Mouse (Mus musculus) liver, embryonic 14.5 days (tissue): Measurements from ENCODE around the gene Spns3. TPM values are rescaled to one million over a fixed set of nuclear protein-coding genes. Genes with fewer than 3 reads are reported as not detected.
A peak's percentile ranks its signal among the peaks of the same experiment; 100 is the strongest.

Experiments used
- ATAC-seq: fragments of 200-750 bp; cut with Nextera tagmentation; 2 replicates; pipeline ENCODE4 v1.8.0; 2017; ENCODE audit warnings: moderate number of reproducible peaks, mild to moderate bottlenecking, moderate library complexity; ENCODE audit not compliant: insufficient read depth
- DNase-seq, 3 experiments: peaks; one replicate each; pipeline ENCODE4 v3.0.0-alpha.2; 2012 to 2013; ENCODE audit warnings: low read depth in 3 of 3, low spot score in 3 of 3
- H3K27ac ChIP-seq: fragments of 300-500 bp; sonication (generic); 2 replicates; pipeline ENCODE4 v1.5.1; 2014; ENCODE audit warnings: moderate library complexity, mild to moderate bottlenecking, control low read depth, inconsistent platforms
- H3K27me3 ChIP-seq: fragments of 300-500 bp; sonication (generic); 2 replicates; pipeline ENCODE4 v1.6.1; 2014; ENCODE audit warnings: mild to moderate bottlenecking, low read length, moderate library complexity; ENCODE audit not compliant: control insufficient read depth, insufficient read depth
- H3K36me3 ChIP-seq: fragments of 300-500 bp; sonication (generic); replicated peaks from 2 replicates; pipeline ENCODE4 v1.6.1; 2014; ENCODE audit warnings: low read depth; ENCODE audit not compliant: control insufficient read depth, insufficient read depth
- H3K4me1 ChIP-seq, 2 experiments: fragments of 200-500 bp in 1 of 2; fragments of 300-500 bp in 1 of 2; sonication (generic) in 1 of 2; replicated peaks; 2 replicates each; pipeline ENCODE4 v1.6.1; 2012 to 2014; ENCODE audit warnings: antibody characterized with exemption in 1 of 2, inconsistent platforms in 1 of 2, low read length in 1 of 2; ENCODE audit not compliant: control insufficient read depth in 2 of 2, insufficient read depth in 2 of 2
- H3K4me2 ChIP-seq: fragments of 300-500 bp; sonication (generic); 2 replicates; pipeline ENCODE4 v1.6.1; 2014; ENCODE audit warnings: low read depth, mild to moderate bottlenecking, control low read depth, moderate library complexity
- H3K4me3 ChIP-seq, 2 experiments: fragments of 200-500 bp in 1 of 2; fragments of 300-500 bp in 1 of 2; sonication (generic) in 1 of 2; 2 replicates each; pipeline ENCODE4 v1.5.1; 2012 to 2014; ENCODE audit warnings: low read depth in 2 of 2, low read length in 2 of 2, mild to moderate bottlenecking in 2 of 2, control low read depth in 1 of 2, inconsistent platforms in 1 of 2, moderate library complexity in 1 of 2; ENCODE audit not compliant: insufficient read depth in 1 of 2
- H3K9ac ChIP-seq: fragments of 300-500 bp; sonication (generic); replicated peaks from 2 replicates; pipeline ENCODE4 v1.6.1; 2014; ENCODE audit warnings: mild to moderate bottlenecking, control low read depth, moderate library complexity
- H3K9me3 ChIP-seq: fragments of 300-500 bp; sonication (generic); 2 replicates; pipeline ENCODE4 v1.6.1; 2016; ENCODE audit warnings: low read length, mixed read lengths; ENCODE audit not compliant: control insufficient read depth
- CTCF ChIP-seq: IDR thresholded peaks from 2 replicates; pipeline ENCODE4 v1.5.1; 2016; ENCODE audit warnings: antibody characterized with exemption, low read depth, control low read depth
- EP300 ChIP-seq: IDR thresholded peaks from 2 replicates; pipeline ENCODE4 v1.6.1; 2016; ENCODE audit warnings: antibody characterized with exemption, low read depth
- WGBS: fragments of 180-500 bp; shearing (Covaris S2); extraction: QIAGEN DNeasy Blood & Tissue Kit; methylation state at CpG from one replicate; pipeline ENCODE4 v1.1.7; 2014; ENCODE audit not compliant: insufficient replicate concordance; 5-methylcytosine and 5-hydroxymethylcytosine counted together
- polyA plus RNA-seq, 2 experiments: library from polyadenylated mRNA; depleted of rRNA in 1 of 2; stranded (reverse) in 1 of 2; unstranded in 1 of 2; fragments of >200 nt; fragmentation: Nextera tagmentation in 1 of 2; extraction: Ambion mirVana in 1 of 2; gene quantifications; 2 replicates each; pipeline versions ENCODE4 v1.2.1 to v1.2.3; 2012 to 2014

Gene Spns3
- polyA plus RNA-seq, 2 experiments: 1.3 TPM

GRCm38 (mm10) chr11:72484549-72484948 is 65.8 kb downstream of the Spns3 start:
- Histone ChIP-seq H3K4me3 (no peak overlapping the region), H3K27ac (no peak overlapping the region), H3K9me3 (no peaks in the 10 kb centered on the region), H3K9ac (no peak overlapping the region), H3K36me3 (no peaks in the 10 kb centered on the region), H3K4me2 (no peak overlapping the region), H3K27me3 (no peaks in the 10 kb centered on the region), H3K4me1 (peaks cover 22 to 60% of the 10 kb centered on the region in 2 experiments)
- ATAC-seq (no peak), DNase-seq (no peak)
- no peak for TF ChIP-seq EP300
- WGBS: 6% methylated on average over 6 of the region's 6 CpGs

- no peaks in the 10 kb centered on the region for H3K27me3 ChIP-seq
- H3K9me3 ChIP-seq: no peaks in the 10 kb centered on the region
- DNase-seq (peak in 2 of 3 experiments; percentile 53 to 54), ATAC-seq (peak; percentile 87)
- TF ChIP-seq EP300 (peak; percentile 43), CTCF (no peak)
- peaks cover 26 to 68% of the 10 kb centered on the region in 2 experiments for H3K4me1 ChIP-seq
- WGBS: 2% methylated on average over 4 of the region's 4 CpGs
- H3K27ac ChIP-seq: peak overlapping the region; percentile 29
- peak overlapping the region; percentile 34 for H3K4me2 ChIP-seq
- peak overlapping the region; percentile 15; the same call in 1 of the 2 replicates for H3K9ac ChIP-seq
- no peaks in the 10 kb centered on the region for H3K36me3 ChIP-seq
- H3K4me3 ChIP-seq: no peak overlapping the region
Observed at GRCm38 (mm10) chr11:72481952-72482351, 68.4 kb downstream of the Spns3 start.

- DNase-seq (no peak), ATAC-seq (no peak)
- Histone ChIP-seq H3K9me3 (no peaks in the 10 kb centered on the region), H3K4me3 (no peak overlapping the region), H3K4me1 (peaks cover 32 to 68% of the 10 kb centered on the region in 2 experiments), H3K27ac (peak overlapping the region; percentile 29), H3K27me3 (no peaks in the 10 kb centered on the region), H3K36me3 (no peaks in the 10 kb centered on the region), H3K4me2 (peak overlapping the region; percentile 34), H3K9ac (no peak overlapping the region; the same call in 1 of the 2 replicates)
- WGBS: 21% methylated on average over 5 of the region's 5 CpGs
- TF ChIP-seq EP300 (no peak), CTCF (no peak)
Observed at GRCm38 (mm10) chr11:72481313-72481712, 69.0 kb downstream of the Spns3 start.

- DNase-seq (no peak), ATAC-seq (no peak)
- no peak overlapping the region for H3K4me3 ChIP-seq
- no peak overlapping the region for H3K27ac ChIP-seq
- 25% methylated on average over 2 of the region's 2 CpGs for WGBS
- no peaks in the 10 kb centered on the region for H3K36me3 ChIP-seq
- no peak overlapping the region for H3K4me2 ChIP-seq
- no peak overlapping the region for H3K9ac ChIP-seq
- TF ChIP-seq EP300 (no peak), CTCF (no peak)
- no peaks in the 10 kb centered on the region for H3K9me3 ChIP-seq
- H3K27me3 ChIP-seq: no peaks in the 10 kb centered on the region
- peaks cover 39 to 80% of the 10 kb centered on the region in 2 experiments for H3K4me1 ChIP-seq
Observed at GRCm38 (mm10) chr11:72479499-72479898, 70.8 kb downstream of the Spns3 start.

GRCm38 (mm10) chr11:72478228-72478627 is 72.1 kb downstream of the Spns3 start:
- H3K27ac ChIP-seq: no peak overlapping the region
- H3K9ac ChIP-seq: no peak overlapping the region
- H3K27me3 ChIP-seq: no peaks in the 10 kb centered on the region
- WGBS: 44% methylated on average over 6 of the region's 6 CpGs
- DNase-seq (no peak), ATAC-seq (no peak)
- no peaks in the 10 kb centered on the region for H3K9me3 ChIP-seq
- no peaks in the 10 kb centered on the region for H3K36me3 ChIP-seq
- H3K4me3 ChIP-seq: no peak overlapping the region
- H3K4me1 ChIP-seq: peaks cover 39 to 82% of the 10 kb centered on the region in 2 experiments
- H3K4me2 ChIP-seq: no peak overlapping the region
- no peak for TF ChIP-seq EP300
- no peak for TF ChIP-seq CTCF
